Mouse (Mus musculus) embryo, embryonic 10.5 days (tissue): ENCODE data around the gene Nrp1.
A peak's percentile ranks its signal among the peaks of the same experiment; 100 is the strongest.

Source experiments
- DNase-seq: peaks from one replicate; pipeline ENCODE4 v3.0.0-alpha.2; 2015; ENCODE audit warnings: low spot score

Gene Nrp1

GRCm38 (mm10) chr8:128511021-128511420 is 152.6 kb downstream of the Nrp1 start:
- no peak for DNase-seq

GRCm38 (mm10) chr8:128511732-128512131 is 153.3 kb downstream of the Nrp1 start:
- DNase-seq = no peak

- no peak for DNase-seq
Observed at GRCm38 (mm10) chr8:128516846-128517446, 158.5 kb downstream of the Nrp1 start.

- no peak for DNase-seq
Observed at GRCm38 (mm10) chr8:128517546-128518102, 159.2 kb downstream of the Nrp1 start.

- peak; percentile 42 for DNase-seq
Observed at GRCm38 (mm10) chr8:128519366-128519765, 161.0 kb downstream of the Nrp1 start.

GRCm38 (mm10) chr8:128523825-128524224 is 165.4 kb downstream of the Nrp1 start:
- DNase-seq = peak; percentile 29

GRCm38 (mm10) chr8:128525912-128526311 is 167.5 kb downstream of the Nrp1 start:
- DNase-seq = no peak

GRCm38 (mm10) chr8:128528591-128529383 is 170.4 kb downstream of the Nrp1 start:
- peak; percentile 58 for DNase-seq

- DNase-seq = peak; percentile 26
Observed at GRCm38 (mm10) chr8:128534442-128534871, 176.1 kb downstream of the Nrp1 start.

- DNase-seq = no peak
Observed at GRCm38 (mm10) chr8:128535685-128536084, 177.3 kb downstream of the Nrp1 start.

GRCm38 (mm10) chr8:128538378-128538777 is 180.0 kb downstream of the Nrp1 start:
- no peak for DNase-seq

GRCm38 (mm10) chr8:128541355-128542090 is 183.1 kb downstream of the Nrp1 start:
- DNase-seq = no peak

GRCm38 (mm10) chr8:128544128-128544846 is 185.9 kb downstream of the Nrp1 start:
- DNase-seq = no peak

GRCm38 (mm10) chr8:128546287-128546686 is 187.9 kb downstream of the Nrp1 start:
- no peak for DNase-seq

- no peak for DNase-seq
Observed at GRCm38 (mm10) chr8:128547361-128547760, 189.0 kb downstream of the Nrp1 start.

- no peak for DNase-seq
Observed at GRCm38 (mm10) chr8:128549738-128550137, 191.3 kb downstream of the Nrp1 start.

- peak; percentile 79 for DNase-seq
Observed at GRCm38 (mm10) chr8:128551421-128552139, 193.2 kb downstream of the Nrp1 start.
